8 mouse cellular contexts compared by ENCODE assay signal in the genomic region with DNA sequence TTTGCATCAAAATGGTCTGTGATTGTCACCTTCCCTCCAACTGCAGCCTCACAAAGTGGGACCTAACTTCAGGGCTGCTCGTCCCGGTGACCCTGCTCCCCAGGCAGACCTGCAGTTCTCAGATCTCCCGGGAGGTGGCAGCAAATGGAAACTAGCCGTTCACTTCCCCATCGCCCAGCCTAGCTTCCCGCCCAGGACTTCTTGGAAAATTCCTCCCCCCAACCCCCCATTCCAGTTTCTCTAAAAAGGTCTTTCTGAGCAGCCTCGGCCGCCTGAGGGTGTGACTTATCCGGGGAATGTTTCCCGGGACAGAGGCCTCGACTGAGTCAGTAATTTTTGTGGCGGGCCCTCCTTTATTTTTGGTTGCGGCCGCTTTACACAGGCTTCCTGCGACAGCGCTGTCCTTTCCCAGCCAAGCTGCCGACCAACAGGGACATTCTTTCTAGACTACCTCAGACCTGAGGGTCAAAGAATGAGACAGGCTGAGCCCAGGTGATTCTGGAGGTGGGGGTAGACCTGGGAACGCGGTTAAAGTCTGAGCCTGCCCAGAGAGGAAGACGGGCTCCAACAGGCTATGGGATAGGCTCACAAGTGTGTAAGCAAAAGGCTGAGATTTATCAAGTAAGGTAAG. TPM values are rescaled to one million over a fixed set of nuclear protein-coding genes. Genes with fewer than 3 reads are reported as not detected.
DNase-seq lines count a peak whose midpoint lies in the region; ATAC-seq lines count a peak whose summit lies in the region.

No protein-coding gene starts in this region.

- no peaks in the 10 kb centered on the region for H3K27me3 ChIP-seq in forebrain, embryonic 11.5 days (ENCODE audit: control insufficient read depth, insufficient read depth, low read length)
- no peaks in the 10 kb centered on the region for H3K27me3 ChIP-seq in heart, embryonic 16.5 days (ENCODE audit: control insufficient read depth, insufficient read depth, low read length)
- no peaks in the 10 kb centered on the region for H3K27me3 ChIP-seq in liver, embryonic 16.5 days (ENCODE audit: control insufficient read depth, insufficient read depth, low read depth, low read length)
- no peaks in the 10 kb centered on the region for H3K27me3 ChIP-seq in neural tube, embryonic 12.5 days (replicated peaks)
- no peaks in the 10 kb centered on the region for H3K27me3 ChIP-seq in stomach, embryonic 16.5 days (ENCODE audit: control insufficient read depth, insufficient read depth, low read length)

- WGBS in forebrain, embryonic 11.5 days: 3% methylated on average over 20 of the region's 20 CpGs
- 2% methylated on average over 20 of the region's 20 CpGs for WGBS in heart, embryonic 16.5 days
- 7% methylated on average over 20 of the region's 20 CpGs for WGBS in liver, embryonic 16.5 days (ENCODE audit: insufficient replicate concordance)
- 3% methylated on average over 20 of the region's 20 CpGs for WGBS in neural tube, embryonic 12.5 days
- WGBS in stomach, embryonic 16.5 days: 2% methylated on average over 20 of the region's 20 CpGs

- peak overlapping the region; percentile 77 for H3K9ac ChIP-seq in forebrain, embryonic 11.5 days (ENCODE audit: low read length)
- H3K9ac ChIP-seq in heart, embryonic 16.5 days (ENCODE audit: low read length): peak overlapping the region; percentile 68
- H3K9ac ChIP-seq in liver, embryonic 16.5 days (ENCODE audit: low read depth, low read length): peak overlapping the region; percentile 41; the same call in 1 of the 2 replicates
- H3K9ac ChIP-seq in neural tube, embryonic 12.5 days: peak overlapping the region; percentile 38
- H3K9ac ChIP-seq in stomach, embryonic 16.5 days (ENCODE audit: low read length): peak overlapping the region; percentile 72

- H3K4me3 ChIP-seq in forebrain, embryonic 11.5 days (ENCODE audit: low read depth, low read length): peak overlapping the region; percentile 33
- H3K4me3 ChIP-seq in heart, embryonic 16.5 days (ENCODE audit: low read length): peak overlapping the region; percentile 49
- H3K4me3 ChIP-seq in liver, embryonic 16.5 days (ENCODE audit: low read depth, low read length): peak overlapping the region; percentile 45
- peak overlapping the region; percentile 32 for H3K4me3 ChIP-seq in neural tube, embryonic 12.5 days
- peak overlapping the region; percentile 47 for H3K4me3 ChIP-seq in stomach, embryonic 16.5 days (replicated peaks; ENCODE audit: low read length)

- H3K4me2 ChIP-seq in forebrain, embryonic 11.5 days (ENCODE audit: low read depth, low read length, severe bottlenecking): peak overlapping the region; percentile 72
- peak overlapping the region; percentile 64 for H3K4me2 ChIP-seq in heart, embryonic 16.5 days (ENCODE audit: low read depth, low read length)
- H3K4me2 ChIP-seq in liver, embryonic 16.5 days (ENCODE audit: low read depth, low read length): peak overlapping the region; percentile 61
- H3K4me2 ChIP-seq in neural tube, embryonic 12.5 days (replicated peaks): peak overlapping the region; percentile 67
- H3K4me2 ChIP-seq in stomach, embryonic 16.5 days (ENCODE audit: low read depth, low read length): peak overlapping the region; percentile 81

- peak; percentile 44 to 74 for DNase-seq in CD8-positive naive resting alpha-beta T cell, adult 2 months (ENCODE audit: low read depth in 2 of 2, low spot score in 2 of 2)
- DNase-seq in c-Kit-positive CD71-positive TER-119-positive erythroid progenitor cells, embryonic 14.5 days (ENCODE audit: low spot score): peak; percentile 69
- peak; percentile 93 for DNase-seq in forebrain, embryonic 11.5 days (ENCODE audit: low spot score)
- peak; percentile 88 to 95 for DNase-seq in kidney, postnatal 25 days

- no peak overlapping the region for H3K27ac ChIP-seq in forebrain, embryonic 11.5 days (ENCODE audit: low read depth, low read length)
- H3K27ac ChIP-seq in heart, embryonic 16.5 days (ENCODE audit: low read length): 0 out of 2 replicates have a peak overlapping the region, but pooled peaks have one; percentile 11
- H3K27ac ChIP-seq in liver, embryonic 16.5 days (ENCODE audit: low read length): no peak overlapping the region
- no peak overlapping the region for H3K27ac ChIP-seq in neural tube, embryonic 12.5 days
- peak overlapping the region; percentile 53 for H3K27ac ChIP-seq in stomach, embryonic 16.5 days (ENCODE audit: low read length)

- H3K36me3 ChIP-seq in forebrain, embryonic 11.5 days (ENCODE audit: control insufficient read depth, insufficient read depth, low read length): no peaks in the 10 kb centered on the region
- H3K36me3 ChIP-seq in heart, embryonic 16.5 days (ENCODE audit: control insufficient read depth, insufficient read depth): no peaks in the 10 kb centered on the region
- H3K36me3 ChIP-seq in liver, embryonic 16.5 days (ENCODE audit: control insufficient read depth, insufficient read depth): no peaks in the 10 kb centered on the region
- H3K36me3 ChIP-seq in neural tube, embryonic 12.5 days: no peaks in the 10 kb centered on the region
- no peaks in the 10 kb centered on the region for H3K36me3 ChIP-seq in stomach, embryonic 16.5 days (ENCODE audit: control insufficient read depth, insufficient read depth, low read length)

- ATAC-seq in forebrain, embryonic 11.5 days (replicated peaks; ENCODE audit: low FRiP score): peak; percentile 58
- peak; percentile 63 for ATAC-seq in heart, embryonic 16.5 days (replicated peaks; ENCODE audit: extremely low read depth, insufficient read depth, low FRiP score)
- ATAC-seq in liver, embryonic 16.5 days (ENCODE audit: low read depth): peak; percentile 56
- ATAC-seq in neural tube, embryonic 12.5 days (ENCODE audit: low FRiP score, low read depth): peak; percentile 66
- ATAC-seq in stomach, embryonic 16.5 days (ENCODE audit: insufficient read depth, low FRiP score): peak; percentile 78; the same call in 1 of the 2 replicates

- no peaks in the 10 kb centered on the region; the same call in 1 of the 2 replicates for H3K4me1 ChIP-seq in forebrain, embryonic 11.5 days (replicated peaks; ENCODE audit: control insufficient read depth, insufficient read depth, low read length)
- H3K4me1 ChIP-seq in heart, embryonic 16.5 days (ENCODE audit: control insufficient read depth, insufficient read depth, low read length): peaks cover 13% of the 10 kb centered on the region
- H3K4me1 ChIP-seq in liver, embryonic 16.5 days (ENCODE audit: control insufficient read depth, low read depth, low read length): peaks cover 8% of the 10 kb centered on the region
- no peaks in the 10 kb centered on the region for H3K4me1 ChIP-seq in neural tube, embryonic 12.5 days
- H3K4me1 ChIP-seq in stomach, embryonic 16.5 days (ENCODE audit: control insufficient read depth, insufficient read depth, low read length): peaks cover 8% of the 10 kb centered on the region

- H3K9me3 ChIP-seq in forebrain, embryonic 11.5 days (ENCODE audit: control insufficient read depth, low read length): no peaks in the 10 kb centered on the region
- 0 out of 2 replicates have a peak, but pooled peaks cover 2% of the 10 kb centered on the region for H3K9me3 ChIP-seq in heart, embryonic 16.5 days (replicated peaks; ENCODE audit: control insufficient read depth, low read length)
- H3K9me3 ChIP-seq in liver, embryonic 16.5 days (replicated peaks; ENCODE audit: control insufficient read depth, low read length): no peaks in the 10 kb centered on the region
- no peaks in the 10 kb centered on the region for H3K9me3 ChIP-seq in neural tube, embryonic 12.5 days
- no peaks in the 10 kb centered on the region for H3K9me3 ChIP-seq in stomach, embryonic 16.5 days (replicated peaks; ENCODE audit: control insufficient read depth, low read length)

RNA-seq across cellular contexts. Expression of gene Ahctf1, which starts 44.4 kb away (rescaled TPM):
- 40.2 and 44.0 TPM in 2 replicates for polyA plus RNA-seq in forebrain, embryonic 11.5 days (2014; fragmentation: Nextera tagmentation; extraction: Ambion mirVana)
- polyA plus RNA-seq in heart, embryonic 16.5 days (2015; fragmentation: Nextera tagmentation; extraction: Ambion mirVana): 13.3 and 13.8 TPM in 2 replicates
- polyA plus RNA-seq in liver, embryonic 16.5 days (2015; fragmentation: Nextera tagmentation; extraction: Ambion mirVana): 14.4 and 14.9 TPM in 2 replicates
- polyA plus RNA-seq in neural tube, embryonic 12.5 days (2016; fragmentation: Nextera tagmentation; extraction: Ambion mirVana): 25.4 and 28.5 TPM in 2 replicates
- 18.1 and 19.0 TPM in 2 replicates for polyA plus RNA-seq in stomach, embryonic 16.5 days (2015; fragmentation: Nextera tagmentation; extraction: Ambion mirVana)

RNA-seq across cellular contexts. Expression of gene Gm10518, which starts 44.7 kb away (rescaled TPM):
- polyA plus RNA-seq in forebrain, embryonic 11.5 days (2014; fragmentation: Nextera tagmentation; extraction: Ambion mirVana): 0.57 and 0.60 TPM in 2 replicates
- not detected in 2 replicates for polyA plus RNA-seq in heart, embryonic 16.5 days (2015; fragmentation: Nextera tagmentation; extraction: Ambion mirVana)
- 0.08 and 0.13 TPM in 2 replicates for polyA plus RNA-seq in liver, embryonic 16.5 days (2015; fragmentation: Nextera tagmentation; extraction: Ambion mirVana)
- polyA plus RNA-seq in neural tube, embryonic 12.5 days (2016; fragmentation: Nextera tagmentation; extraction: Ambion mirVana): 0.18 TPM in 1 of 2 replicates, not detected in the other
- not detected in 2 replicates for polyA plus RNA-seq in stomach, embryonic 16.5 days (2015; fragmentation: Nextera tagmentation; extraction: Ambion mirVana)

Comparison
In these comparisons a context has a peak if more than half of its experiments do, and no peak if none do; other contexts are left out.
1. H3K27ac ChIP-seq: peak in heart, embryonic 16.5 days (single experiment) and stomach, embryonic 16.5 days (single experiment); none in forebrain, embryonic 11.5 days (single experiment), liver, embryonic 16.5 days (single experiment) and neural tube, embryonic 12.5 days (single experiment).
2. Peak in every context shown above with its lines, with median percentiles within 50 percentile points of each other: DNase-seq, ATAC-seq, H3K4me2 ChIP-seq, H3K4me3 ChIP-seq and H3K9ac ChIP-seq.